In genomic region chr9:62759601-62760000, GRCm38 (mm10) we compare ENCODE assay signal across 11 mouse cellular contexts. TPM values are rescaled to one million over a fixed set of nuclear protein-coding genes. Genes with fewer than 3 reads are reported as not detected.
A peak's percentile ranks its signal among the peaks of the same experiment; 100 is the strongest.
DNase-seq lines count a peak whose midpoint lies in the region; ATAC-seq and TF ChIP-seq lines count a peak whose summit lies in the region.
"Had no signal": no experiment of that assay in that cellular context is flagged by ENCODE, and none has a peak within 500 bp of the region (broad histone marks: within the 10 kb centered on the region; RNA-seq: fewer than 3 reads in every experiment).

No protein-coding gene starts in this region.

- no peak overlapping the region for H3K4me3 ChIP-seq in kidney, adult 2 months (ENCODE audit: insufficient read depth, low read depth, low read length)
- no peak overlapping the region for H3K4me3 ChIP-seq in kidney, embryonic 15.5 days (replicated peaks)

- H3K4me1 ChIP-seq in kidney, adult 2 months (ENCODE audit: control insufficient read depth, insufficient read depth, low read length), result no peaks in the 10 kb centered on the region
- peaks cover 8% of the 10 kb centered on the region; the same call in 1 of the 2 replicates for H3K4me1 ChIP-seq in kidney, embryonic 15.5 days

- H3K9ac ChIP-seq in kidney, embryonic 15.5 days, result no peak overlapping the region

- H3K27me3 ChIP-seq in kidney, adult 2 months (replicated peaks; ENCODE audit: control insufficient read depth, insufficient read depth, low read length), result no peaks in the 10 kb centered on the region
- no peaks in the 10 kb centered on the region for H3K27me3 ChIP-seq in kidney, embryonic 15.5 days

- TF ChIP-seq CTCF in kidney, adult 2 months (conservative IDR thresholded peaks at IDR 0.05; ENCODE audit: insufficient read depth, insufficient read length, low read depth, low read length), result peak; percentile 41

- no peaks in the 10 kb centered on the region for H3K36me3 ChIP-seq in kidney, adult 2 months (ENCODE audit: control insufficient read depth, insufficient read depth, low read length)
- no peaks in the 10 kb centered on the region for H3K36me3 ChIP-seq in kidney, embryonic 15.5 days

- intact Hi-C loops in gastrocnemius, postnatal 36 days (cut with DNase I), result no loop called here

- no peak for TF ChIP-seq POLR2A in kidney, adult 2 months (IDR thresholded peaks at IDR 0.05; ENCODE audit: low read depth, low read length)

- no peak for ATAC-seq in kidney, embryonic 15.5 days (replicated peaks; ENCODE audit: low FRiP score)

- no peaks in the 10 kb centered on the region for H3K9me3 ChIP-seq in kidney, embryonic 15.5 days (replicated peaks)

- H3K27ac ChIP-seq in kidney, adult 2 months (ENCODE audit: insufficient read depth, low read depth, low read length), result no peak overlapping the region
- no peak overlapping the region for H3K27ac ChIP-seq in kidney, embryonic 15.5 days

- WGBS in kidney, adult 2 months, result 54% methylated on average over 3 of the region's 3 CpGs
- 59% methylated on average over 3 of the region's 3 CpGs for WGBS in kidney, embryonic 15.5 days

- DNase-seq in kidney, adult 2 months, result no peak
- DNase-seq in kidney, postnatal 25 days, result no peak
- peak; percentile 29 for DNase-seq in retina, postnatal 1 day
- no peak for DNase-seq in retina, embryonic 14.5 days (ENCODE audit: low spot score)
- peak; percentile 57 for DNase-seq in R1 (ENCODE audit: low read depth, low spot score)
- peak; percentile 18 for DNase-seq in thymus, postnatal 25 days
- no peak for DNase-seq in gastrocnemius, postnatal 36 days
- DNase-seq: adrenal gland, adult 2 months; cerebellum, postnatal 36 days; heart, postnatal 10 days had no signal

- no peak overlapping the region for H3K4me2 ChIP-seq in kidney, embryonic 15.5 days

RNA-seq across cellular contexts. Expression of gene Fem1b, which starts 52.1 kb away (rescaled TPM):
- 8.3 and 8.6 TPM in 2 replicates for polyA plus RNA-seq in kidney, adult 2 months (2012; rRNA removed)
- polyA plus RNA-seq in kidney, embryonic 15.5 days (2015; fragmentation: Nextera tagmentation; extraction: Ambion mirVana), result 22.7 and 23.2 TPM in 2 replicates
- 10 to 100 TPM; 13.6 to 13.8 TPM for total RNA-seq in gastrocnemius, postnatal 36 days (2021)

Comparison
In these comparisons a context has a peak if more than half of its experiments do, and no peak if none do; other contexts are left out.
1. DNase-seq: peak in retina, postnatal 1 day (single experiment), R1 (single experiment) and thymus, postnatal 25 days (single experiment); none in kidney, adult 2 months (single experiment), kidney, postnatal 25 days (0 of 2), retina, embryonic 14.5 days (single experiment) and gastrocnemius, postnatal 36 days (0 of 2).